In genomic region chr12:44438884-44439283, GRCm38 (mm10) we compare ENCODE assay signal across 9 mouse cellular contexts.
DNase-seq lines count a peak whose midpoint lies in the region; ATAC-seq and TF ChIP-seq lines count a peak whose summit lies in the region.
"Had no signal": no experiment of that assay in that cellular context is flagged by ENCODE, and none has a peak within 500 bp of the region (broad histone marks: within the 10 kb centered on the region; RNA-seq: fewer than 3 reads in every experiment).

No protein-coding gene starts in this region.

- WGBS in lung, adult 2 months, result 14% methylated on average over 8 of the region's 8 CpGs
- WGBS in embryonic facial prominence, embryonic 10.5 days, result 4% methylated on average over 8 of the region's 8 CpGs
- 11% methylated on average over 8 of the region's 8 CpGs for WGBS in limb, embryonic 12.5 days
- WGBS in olfactory bulb, adult 2 months, result 18% methylated on average over 8 of the region's 8 CpGs

- H3K9me3 ChIP-seq in embryonic facial prominence, embryonic 10.5 days, result no peaks in the 10 kb centered on the region
- H3K9me3 ChIP-seq in limb, embryonic 12.5 days, result no peaks in the 10 kb centered on the region

- H3K27me3 ChIP-seq in embryonic facial prominence, embryonic 10.5 days (replicated peaks; ENCODE audit: low read depth, poor library complexity, severe bottlenecking), result no peaks in the 10 kb centered on the region
- no peaks in the 10 kb centered on the region; the same call in 1 of the 2 replicates for H3K27me3 ChIP-seq in limb, embryonic 12.5 days

- H3K27ac ChIP-seq in embryonic facial prominence, embryonic 10.5 days (replicated peaks), result no peak overlapping the region; the same call in 1 of the 2 replicates
- H3K27ac ChIP-seq in limb, embryonic 12.5 days, result no peak overlapping the region
- H3K27ac ChIP-seq in olfactory bulb, adult 2 months (ENCODE audit: insufficient read depth, low read depth, low read length), result peak overlapping the region; percentile 69

- no peak overlapping the region for H3K4me3 ChIP-seq in lung, adult 2 months (replicated peaks; ENCODE audit: extremely low read depth, low read depth, low read length)
- H3K4me3 ChIP-seq in embryonic facial prominence, embryonic 10.5 days, result peak overlapping the region; percentile 42
- no peak overlapping the region for H3K4me3 ChIP-seq in limb, embryonic 12.5 days (replicated peaks)
- H3K4me3 ChIP-seq in olfactory bulb, adult 2 months (ENCODE audit: insufficient read depth, low read depth, low read length), result no peak overlapping the region

- no peaks in the 10 kb centered on the region for H3K4me1 ChIP-seq in lung, adult 2 months (ENCODE audit: control insufficient read depth, insufficient read depth, low read length)
- peaks cover 35% of the 10 kb centered on the region for H3K4me1 ChIP-seq in embryonic facial prominence, embryonic 10.5 days
- peaks cover 16% of the 10 kb centered on the region for H3K4me1 ChIP-seq in limb, embryonic 12.5 days (replicated peaks)
- peaks cover 17% of the 10 kb centered on the region for H3K4me1 ChIP-seq in olfactory bulb, adult 2 months (ENCODE audit: control insufficient read depth, insufficient read depth, low read length)

- ATAC-seq in limb, embryonic 12.5 days (ENCODE audit: insufficient number of reproducible peaks, insufficient read depth, low FRiP score, low TSS enrichment, low read depth), result no peak
- ATAC-seq: intestine, postnatal 0 days had no signal

- DNase-seq in lung, postnatal 10 days, result peak; percentile 3
- no peak for DNase-seq in lung, adult 2 months
- DNase-seq in embryonic facial prominence, embryonic 10.5 days (ENCODE audit: low spot score), result peak; percentile 40
- DNase-seq in spleen, postnatal 36 days (ENCODE audit: low spot score in 2 of 2), result no peak
- DNase-seq in layer of hippocampus, adult 8-10 months (ENCODE audit: low spot score in 2 of 2), result no peak
- no peak for DNase-seq in layer of hippocampus, postnatal 36 days

- no peaks in the 10 kb centered on the region for H3K36me3 ChIP-seq in embryonic facial prominence, embryonic 10.5 days (replicated peaks)
- no peaks in the 10 kb centered on the region for H3K36me3 ChIP-seq in limb, embryonic 12.5 days

- no peak overlapping the region for H3K9ac ChIP-seq in limb, embryonic 12.5 days (replicated peaks)

- no peak for TF ChIP-seq POLR2A in lung, adult 2 months (IDR thresholded peaks at IDR 0.05; ENCODE audit: borderline replicate concordance, extremely low read depth, low read depth, low read length)
- TF ChIP-seq POLR2A in olfactory bulb, adult 2 months (IDR thresholded peaks at IDR 0.05; ENCODE audit: insufficient read depth, low read depth, low read length), result no peak

- H3K4me2 ChIP-seq in limb, embryonic 12.5 days, result peak overlapping the region; percentile 37

- TF ChIP-seq CTCF in lung, adult 2 months (IDR thresholded peaks at IDR 0.05; ENCODE audit: insufficient read depth, low read length), result no peak
- no peak for TF ChIP-seq CTCF in olfactory bulb, adult 2 months (IDR thresholded peaks at IDR 0.05; ENCODE audit: insufficient read depth, low read depth, low read length)

Comparison
In these comparisons a context has a peak if more than half of its experiments do, and no peak if none do; other contexts are left out.
1. DNase-seq: peak in lung, postnatal 10 days (single experiment) and embryonic facial prominence, embryonic 10.5 days (single experiment); none in lung, adult 2 months (single experiment), spleen, postnatal 36 days (0 of 2), layer of hippocampus, adult 8-10 months (0 of 2) and layer of hippocampus, postnatal 36 days (0 of 2).